Mouse (Mus musculus): ENCODE results near the gene Hist1h4n. TPM values are rescaled to one million over a fixed set of nuclear protein-coding genes. Genes with fewer than 3 reads are reported as not detected.
"Not testable (repeated sequence)": the region's sequence is repeated elsewhere in the genome, so short reads cannot be mapped to it uniquely, and the experiment has no call there.

The Hist1h4n gene
- total and polyA plus RNA-seq, 2 experiments from 2014 or later = 2.0 to 3,661 TPM

- not testable (repeated sequence) for H3K36me3 ChIP-seq (replicated peaks; ENCODE audit: control insufficient read depth, insufficient read depth, low read length); H3K4me1 ChIP-seq (ENCODE audit: control insufficient read depth, insufficient read depth); ATAC-seq (ENCODE audit: insufficient read depth, low read depth); H3K9ac ChIP-seq (replicated peaks; ENCODE audit: low read depth, low read length); H3K9me3 ChIP-seq (replicated peaks; ENCODE audit: control insufficient read depth, low read length); H3K4me3 ChIP-seq (ENCODE audit: low read depth, low read length); H3K4me2 ChIP-seq (ENCODE audit: low read depth, low read length); DNase-seq (ENCODE audit: low spot score); H3K27me3 ChIP-seq (ENCODE audit: control insufficient read depth, insufficient read depth, low read length); H3K27ac ChIP-seq (ENCODE audit: low read depth)
Observed at GRCm38 (mm10) chr13:21797163-21797562, 34.8 kb downstream of the Hist1h4n start.

- TF ChIP-seq CTCF (IDR thresholded peaks at IDR 0.05; ENCODE audit: low read depth) (no peak), EP300 (IDR thresholded peaks at IDR 0.05; ENCODE audit: low read depth) (no peak)
- 87% methylated on average over 7 of the region's 7 CpGs for WGBS
Observed at GRCm38 (mm10) chr13:21795584-21795983, 36.4 kb downstream of the Hist1h4n start.

DNA sequence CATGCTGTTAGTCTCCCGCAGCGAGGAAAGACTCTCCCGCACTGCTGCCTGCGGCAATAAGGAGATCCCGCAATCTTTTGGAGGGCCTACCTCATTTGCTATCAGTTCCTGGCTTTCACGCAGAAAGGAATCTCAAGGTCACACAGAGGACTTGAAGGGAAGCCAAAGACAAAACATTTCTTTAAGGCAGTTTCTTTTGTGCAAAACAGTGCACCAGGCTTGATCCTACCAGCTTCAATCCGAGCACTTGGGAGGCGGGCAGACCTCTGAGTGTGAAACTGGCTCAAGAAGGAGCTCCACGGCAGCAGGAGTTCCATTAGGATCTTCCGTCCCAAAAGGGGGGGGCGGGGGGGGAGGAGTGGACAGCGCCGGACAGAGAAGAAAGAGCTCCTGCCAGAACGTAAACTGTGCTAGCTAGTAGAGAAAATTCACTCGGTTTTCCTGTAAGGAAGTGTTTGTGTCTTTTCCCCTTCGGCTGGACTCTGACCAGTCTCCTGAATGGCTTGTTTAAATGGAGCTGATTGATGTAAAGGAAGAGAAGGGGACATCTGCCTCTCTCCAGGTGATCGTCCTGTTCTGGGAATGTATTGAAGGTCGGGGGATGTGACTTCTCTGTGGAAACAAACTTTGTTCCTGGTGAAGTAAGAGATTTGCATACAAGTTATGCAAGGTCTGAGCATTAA, 41.3 kb downstream of the Hist1h4n start:
- WGBS = 7% methylated on average over 18 of the region's 18 CpGs
- Histone ChIP-seq H3K4me2 (ENCODE audit: low read depth, low read length) (peak overlapping the region; percentile 60), H3K27ac (ENCODE audit: low read depth) (no peak overlapping the region), H3K4me3 (ENCODE audit: low read depth, low read length) (peak overlapping the region; percentile 30), H3K36me3 (replicated peaks; ENCODE audit: control insufficient read depth, insufficient read depth, low read length) (no peaks in the 10 kb centered on the region), H3K27me3 (ENCODE audit: control insufficient read depth, insufficient read depth, low read length) (no peaks in the 10 kb centered on the region), H3K9me3 (replicated peaks; ENCODE audit: control insufficient read depth, low read length) (no peaks in the 10 kb centered on the region), H3K4me1 (ENCODE audit: control insufficient read depth, insufficient read depth) (peaks cover 22% of the 10 kb centered on the region), H3K9ac (replicated peaks; ENCODE audit: low read depth, low read length) (peak overlapping the region; percentile 18)
- ATAC-seq (ENCODE audit: insufficient read depth, low read depth) = no peak
- no peak for TF ChIP-seq CTCF (IDR thresholded peaks at IDR 0.05; ENCODE audit: low read depth)
- no peak for TF ChIP-seq EP300 (IDR thresholded peaks at IDR 0.05; ENCODE audit: low read depth)
- DNase-seq (ENCODE audit: low spot score) = peak; percentile 18

More at GRCm38 (mm10) chr13:21795584-21795983, 36.4 kb downstream of the Hist1h4n start:
- ATAC-seq (ENCODE audit: insufficient read depth, low read depth) = no peak
- DNase-seq (ENCODE audit: low spot score) = no peak
- Histone ChIP-seq H3K9ac (replicated peaks; ENCODE audit: low read depth, low read length) (no peak overlapping the region), H3K36me3 (replicated peaks; ENCODE audit: control insufficient read depth, insufficient read depth, low read length) (no peaks in the 10 kb centered on the region), H3K4me2 (ENCODE audit: low read depth, low read length) (no peak overlapping the region), H3K27me3 (ENCODE audit: control insufficient read depth, insufficient read depth, low read length) (no peaks in the 10 kb centered on the region), H3K4me3 (ENCODE audit: low read depth, low read length) (no peak overlapping the region), H3K4me1 (ENCODE audit: control insufficient read depth, insufficient read depth) (peaks cover 5% of the 10 kb centered on the region; the same call in 1 of the 2 replicates), H3K9me3 (replicated peaks; ENCODE audit: control insufficient read depth, low read length) (no peaks in the 10 kb centered on the region), H3K27ac (ENCODE audit: low read depth) (no peak overlapping the region)

- Histone ChIP-seq H3K36me3 (replicated peaks; ENCODE audit: control insufficient read depth, insufficient read depth, low read length) (no peaks in the 10 kb centered on the region), H3K4me2 (ENCODE audit: low read depth, low read length) (no peak overlapping the region), H3K4me1 (ENCODE audit: control insufficient read depth, insufficient read depth) (peaks cover 24% of the 10 kb centered on the region), H3K9ac (replicated peaks; ENCODE audit: low read depth, low read length) (no peak overlapping the region), H3K4me3 (ENCODE audit: low read depth, low read length) (no peak overlapping the region), H3K27ac (ENCODE audit: low read depth) (no peak overlapping the region), H3K27me3 (ENCODE audit: control insufficient read depth, insufficient read depth, low read length) (no peaks in the 10 kb centered on the region), H3K9me3 (replicated peaks; ENCODE audit: control insufficient read depth, low read length) (no peaks in the 10 kb centered on the region)
- 57% methylated on average over 6 of the region's 6 CpGs for WGBS
- ATAC-seq (ENCODE audit: insufficient read depth, low read depth) = no peak
- TF ChIP-seq CTCF (IDR thresholded peaks at IDR 0.05; ENCODE audit: low read depth) = no peak
- no peak for TF ChIP-seq EP300 (IDR thresholded peaks at IDR 0.05; ENCODE audit: low read depth)
- DNase-seq (ENCODE audit: low spot score) = no peak
Observed at GRCm38 (mm10) chr13:21789925-21790324, 42.1 kb downstream of the Hist1h4n start.

DNA sequence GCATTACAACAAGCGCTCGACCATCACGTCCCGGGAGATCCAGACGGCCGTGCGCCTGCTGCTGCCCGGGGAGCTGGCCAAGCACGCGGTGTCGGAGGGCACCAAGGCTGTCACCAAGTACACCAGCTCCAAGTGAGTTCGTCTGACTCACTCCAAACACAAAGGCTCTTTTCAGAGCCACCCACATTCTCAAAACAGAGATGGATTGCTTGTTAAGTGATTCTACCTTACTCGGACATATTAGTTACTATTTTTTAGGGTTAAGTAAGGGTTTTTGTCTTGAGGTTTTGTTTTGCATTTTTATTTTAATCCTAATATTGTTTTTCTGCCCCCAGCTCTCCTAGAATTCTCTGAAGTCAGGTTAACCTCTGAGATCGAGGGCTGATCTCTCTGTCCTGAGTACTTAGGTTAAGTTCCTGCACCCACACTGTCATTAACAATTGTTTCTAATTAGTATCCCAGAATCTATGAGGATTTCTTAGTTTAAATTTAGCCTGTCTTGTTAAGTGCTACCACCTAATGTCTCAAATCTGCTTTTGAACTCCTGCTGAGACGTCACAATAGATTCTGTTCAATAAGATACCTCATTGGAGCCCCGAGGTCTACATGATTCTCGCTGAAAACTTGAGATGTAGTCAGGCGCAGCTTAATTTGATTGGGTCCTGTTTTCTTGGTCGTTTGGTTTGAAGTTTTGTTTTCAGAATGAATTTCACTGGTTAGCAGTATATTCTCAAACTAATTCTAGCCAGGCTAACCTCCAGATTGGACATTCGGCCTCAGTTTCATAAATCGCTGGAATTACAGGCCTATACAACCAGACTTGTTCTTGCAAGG, 44.0 kb downstream of the Hist1h4n start:
- whole genome bisulfite sequencing = 37% methylated on average over 14 of the region's 21 CpGs
- Histone ChIP-seq H3K4me2 (ENCODE audit: low read depth, low read length) (peak overlapping the region; percentile 50), H3K9me3 (replicated peaks; ENCODE audit: control insufficient read depth, low read length) (no peaks in the 10 kb centered on the region), H3K4me3 (ENCODE audit: low read depth, low read length) (peak overlapping the region; percentile 45; the same call in 1 of the 2 replicates), H3K4me1 (ENCODE audit: control insufficient read depth, insufficient read depth) (peaks cover 30% of the 10 kb centered on the region), H3K9ac (replicated peaks; ENCODE audit: low read depth, low read length) (no peak overlapping the region; the same call in 1 of the 2 replicates), H3K27ac (ENCODE audit: low read depth) (peak overlapping the region; percentile 77), H3K36me3 (replicated peaks; ENCODE audit: control insufficient read depth, insufficient read depth, low read length) (no peaks in the 10 kb centered on the region), H3K27me3 (ENCODE audit: control insufficient read depth, insufficient read depth, low read length) (no peaks in the 10 kb centered on the region)
- ATAC-seq (ENCODE audit: insufficient read depth, low read depth) = peak; percentile 13; the same call in 1 of the 2 replicates
- no peak for DNase-seq (ENCODE audit: low spot score)
- TF ChIP-seq CTCF (IDR thresholded peaks at IDR 0.05; ENCODE audit: low read depth) (no peak), EP300 (IDR thresholded peaks at IDR 0.05; ENCODE audit: low read depth) (no peak)

Data from heart, postnatal 0 days (tissue).